Mouse (Mus musculus) E14TG2a.4 (cell line): ENCODE measurements around the gene Oas1e.

ENCODE experiments used
- H3K27me3 ChIP-seq: 2 replicates; pipeline ENCODE4 v1.6.1; 2014; ENCODE audit warnings: low read length, control low read depth; ENCODE audit not compliant: insufficient read depth
- H3K36me3 ChIP-seq: 2 replicates; pipeline ENCODE4 v1.6.1; 2014; ENCODE audit warnings: low read length, control low read depth; ENCODE audit not compliant: insufficient read depth
- H3K4me1 ChIP-seq: replicated peaks from 2 replicates; pipeline ENCODE4 v1.6.1; 2014; ENCODE audit warnings: low read depth, low read length, control low read depth
- H3K4me3 ChIP-seq: replicated peaks from 2 replicates; pipeline ENCODE4 v1.5.1; 2014; ENCODE audit warnings: mild to moderate bottlenecking, low read length
- H3K9me3 ChIP-seq: 2 replicates; pipeline ENCODE4 v1.6.1; 2014; ENCODE audit warnings: low read length, control low read depth
- CTCF ChIP-seq: conservative IDR thresholded peaks from 2 replicates; pipeline ENCODE4 v1.5.1; 2014; ENCODE audit warnings: low read length
- NANOG ChIP-seq: IDR thresholded peaks from 2 replicates; pipeline ENCODE4 v1.6.1; 2014; ENCODE audit warnings: borderline replicate concordance, low read length, mixed read lengths
- POU5F1 ChIP-seq: IDR thresholded peaks from 2 replicates; pipeline ENCODE4 v1.6.1; 2014; ENCODE audit warnings: low read length, borderline replicate concordance

Oas1e gene

DNA sequence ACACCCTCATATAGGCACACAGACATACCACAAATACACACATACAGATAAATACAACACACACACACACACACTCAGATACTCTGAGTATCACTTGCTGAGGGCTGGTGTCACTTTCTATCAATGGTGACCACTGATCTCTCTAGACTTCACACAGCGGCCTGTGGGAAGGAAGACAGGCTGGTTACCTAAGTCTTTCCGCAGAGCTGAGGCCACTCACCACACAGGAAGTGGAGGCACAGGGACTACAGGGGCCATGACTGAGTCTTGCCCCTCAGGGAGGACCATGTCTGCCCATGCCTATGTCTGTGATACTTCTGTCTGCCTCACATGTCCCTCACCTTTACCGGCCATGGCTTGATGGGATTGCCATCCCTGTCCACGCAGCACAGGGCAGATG lies 41.1 kb downstream of the Oas1e start:
- Histone ChIP-seq H3K36me3 (no peaks in the 10 kb centered on the region), H3K4me3 (peak overlapping the region; percentile 56), H3K4me1 (peaks cover 49% of the 10 kb centered on the region), H3K27me3 (peaks cover 10% of the 10 kb centered on the region), H3K9me3 (no peaks in the 10 kb centered on the region)
- TF ChIP-seq NANOG: no peak
- no peak for TF ChIP-seq CTCF
- TF ChIP-seq POU5F1: no peak

DNA sequence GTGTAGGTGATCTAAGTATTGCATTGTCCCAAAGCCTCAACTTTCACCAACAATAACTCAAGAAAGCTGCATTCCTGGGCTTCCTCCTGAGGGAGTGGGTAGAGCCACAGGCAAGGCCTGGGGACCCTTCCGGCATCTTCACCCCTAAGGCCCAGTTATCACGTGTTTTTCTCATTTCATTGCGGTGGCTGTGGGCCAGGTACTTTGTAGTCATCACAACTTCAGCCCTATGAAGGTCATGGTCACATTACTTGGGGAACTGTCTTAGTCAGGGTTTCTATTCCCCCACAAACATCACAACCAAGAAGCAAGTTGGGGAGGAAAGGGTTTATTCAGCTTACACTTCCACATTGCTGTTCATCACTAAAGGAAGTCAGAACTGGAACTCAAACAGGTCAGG lies 42.5 kb downstream of the Oas1e start:
- peaks cover 47% of the 10 kb centered on the region for H3K4me1 ChIP-seq
- H3K9me3 ChIP-seq: no peaks in the 10 kb centered on the region
- no peak overlapping the region for H3K4me3 ChIP-seq
- H3K36me3 ChIP-seq: no peaks in the 10 kb centered on the region
- TF ChIP-seq NANOG: no peak
- TF ChIP-seq CTCF: no peak
- no peak for TF ChIP-seq POU5F1
- H3K27me3 ChIP-seq: no peaks in the 10 kb centered on the region

- H3K36me3 ChIP-seq: no peaks in the 10 kb centered on the region
- H3K4me3 ChIP-seq: 0 out of 2 replicates have a peak overlapping the region, but pooled peaks have one; percentile 39
- no peaks in the 10 kb centered on the region for H3K9me3 ChIP-seq
- TF ChIP-seq NANOG (no peak), CTCF (no peak), POU5F1 (no peak)
- H3K27me3 ChIP-seq: no peaks in the 10 kb centered on the region
- H3K4me1 ChIP-seq: peaks cover 48% of the 10 kb centered on the region
Measured at GRCm38 (mm10) chr5:120751206-120751605, 44.1 kb downstream of the Oas1e start.

DNA sequence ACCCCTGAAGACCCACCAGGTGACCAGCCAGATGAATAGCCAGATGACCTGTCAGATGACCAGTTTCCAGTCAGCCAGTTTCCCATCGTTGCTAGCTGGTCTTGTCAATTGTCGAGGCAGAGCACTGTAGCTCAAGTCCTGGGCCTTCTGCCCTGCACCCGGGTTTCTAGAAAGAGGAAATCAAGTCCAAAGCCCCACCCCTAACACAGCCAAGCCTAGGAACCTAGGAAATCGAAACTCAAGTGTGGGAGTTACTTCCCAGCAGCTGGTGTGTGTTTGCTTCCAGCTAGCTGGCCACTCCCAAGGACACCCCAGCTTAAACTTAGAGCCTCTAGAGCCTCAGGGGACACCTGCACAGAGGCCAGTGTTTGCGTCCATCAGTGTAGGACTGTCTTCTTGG lies 45.6 kb downstream of the Oas1e start, which contains the start of gene Oas2:
Gene Oas2 (minus strand): TSS at position 166 of the 400 bp plus-strand sequence.
- Histone ChIP-seq H3K27me3 (no peaks in the 10 kb centered on the region), H3K4me3 (peak within 1 kb of the TSS; percentile 39; the same call in 1 of the 2 replicates), H3K4me1 (peaks cover 47% of the 10 kb centered on the region), H3K36me3 (no peaks in the 10 kb centered on the region), H3K9me3 (no peaks in the 10 kb centered on the region)
- no peak for TF ChIP-seq CTCF
- no peak for TF ChIP-seq NANOG
- TF ChIP-seq POU5F1: no peak

DNA sequence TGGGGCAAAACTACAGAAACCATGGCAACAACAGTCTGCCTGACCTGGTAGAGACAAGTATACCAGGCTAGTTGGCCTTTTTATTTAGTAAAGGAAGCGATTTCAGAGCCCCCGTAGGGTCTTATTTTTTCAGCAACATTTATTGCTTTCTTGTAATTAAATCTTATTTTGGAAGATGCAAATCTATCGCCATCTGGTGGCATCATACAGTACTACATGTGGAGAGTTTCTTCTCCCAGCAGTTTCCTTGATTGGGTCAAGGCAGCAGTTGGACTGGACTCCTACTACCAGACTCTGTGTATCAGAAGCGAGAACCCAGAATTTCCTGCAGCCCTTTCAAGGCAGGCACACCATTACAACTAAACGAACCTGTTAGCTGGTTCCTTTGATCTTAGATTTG lies 48.9 kb downstream of the Oas1e start:
- H3K27me3 ChIP-seq: no peaks in the 10 kb centered on the region
- peaks cover 40% of the 10 kb centered on the region for H3K4me1 ChIP-seq
- H3K4me3 ChIP-seq: no peak overlapping the region
- no peaks in the 10 kb centered on the region for H3K9me3 ChIP-seq
- TF ChIP-seq NANOG: no peak
- TF ChIP-seq CTCF: peak; percentile 87
- H3K36me3 ChIP-seq: no peaks in the 10 kb centered on the region

DNA sequence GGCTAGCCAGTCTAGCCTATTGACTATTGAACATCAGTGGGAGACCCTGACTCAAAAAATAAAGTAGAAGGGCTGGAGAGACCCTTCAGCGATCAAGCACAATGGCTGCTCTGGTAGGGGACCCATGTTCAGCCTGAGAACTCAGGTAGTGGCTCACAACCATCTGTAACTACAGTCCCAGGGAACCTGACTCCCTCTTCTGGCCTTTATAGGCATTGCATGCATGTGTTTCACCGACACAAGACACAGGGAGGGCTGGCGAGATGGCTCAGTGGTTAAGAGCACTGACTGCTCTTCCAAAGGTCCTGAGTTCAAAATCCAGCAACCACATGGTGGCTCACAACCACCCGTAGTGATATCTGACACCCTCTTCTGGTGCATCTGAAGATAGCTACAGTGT lies 53.2 kb downstream of the Oas1e start:
- TF ChIP-seq CTCF (peak; percentile 76), NANOG (no peak)
- no peaks in the 10 kb centered on the region for H3K36me3 ChIP-seq
- H3K9me3 ChIP-seq: no peaks in the 10 kb centered on the region
- H3K4me3 ChIP-seq: no peak overlapping the region
- peaks cover 49% of the 10 kb centered on the region for H3K4me1 ChIP-seq
- H3K27me3 ChIP-seq: no peaks in the 10 kb centered on the region
